8 mouse cellular contexts compared by ENCODE assay signal in genomic region chr14:50930377-50930753, GRCm38 (mm10). TPM values are rescaled to one million over a fixed set of nuclear protein-coding genes. Genes with fewer than 3 reads are reported as not detected.
DNase-seq lines count a peak whose midpoint lies in the region; ATAC-seq and TF ChIP-seq lines count a peak whose summit lies in the region.

No protein-coding gene starts in this region.

- under 1% methylated on average over 31 of the region's 38 CpGs for whole genome bisulfite sequencing in kidney, embryonic 15.5 days

- H3K27me3 ChIP-seq in erythroblast, embryonic 14.5 days (ENCODE audit: control insufficient read depth): no peaks in the 10 kb centered on the region
- no peaks in the 10 kb centered on the region for H3K27me3 ChIP-seq in kidney, embryonic 15.5 days

- TF ChIP-seq CTCF in layer of hippocampus, adult 2 months (conservative IDR thresholded peaks at IDR 0.05): no peak

- peaks cover 41% of the 10 kb centered on the region for H3K4me1 ChIP-seq in erythroblast, embryonic 14.5 days (ENCODE audit: control insufficient read depth)
- H3K4me1 ChIP-seq in kidney, embryonic 15.5 days: peaks cover 39% of the 10 kb centered on the region

- H3K4me2 ChIP-seq in kidney, embryonic 15.5 days: peak overlapping the region; percentile 84

- peaks cover 39% of the 10 kb centered on the region for H3K36me3 ChIP-seq in erythroblast, embryonic 14.5 days (ENCODE audit: control insufficient read depth)
- H3K36me3 ChIP-seq in kidney, embryonic 15.5 days: peaks cover 35% of the 10 kb centered on the region

- DNase-seq in layer of hippocampus, adult 2 months (ENCODE audit: low spot score in 2 of 2): peak in 1 of 2 experiments; percentile 53
- DNase-seq in layer of hippocampus, postnatal 36 days: no peak
- DNase-seq in MN1 (ENCODE audit: low spot score): peak; percentile 61
- DNase-seq in lung, postnatal 14 days: peak; percentile 54
- peak; percentile 45 for DNase-seq in right cerebral cortex, postnatal 4 days
- DNase-seq in adipocyte (ENCODE audit: low spot score): no peak

- peak overlapping the region; percentile 99 for H3K4me3 ChIP-seq in layer of hippocampus, adult 2 months
- peak overlapping the region; percentile 97 for H3K4me3 ChIP-seq in erythroblast, embryonic 14.5 days (replicated peaks)
- peak overlapping the region; percentile 100 for H3K4me3 ChIP-seq in kidney, embryonic 15.5 days (replicated peaks)

- H3K27ac ChIP-seq in layer of hippocampus, adult 2 months: peak overlapping the region; percentile 98
- peak overlapping the region; percentile 87 for H3K27ac ChIP-seq in kidney, embryonic 15.5 days

- no peaks in the 10 kb centered on the region for H3K9me3 ChIP-seq in erythroblast, embryonic 14.5 days (ENCODE audit: control insufficient read depth, low read length)
- no peaks in the 10 kb centered on the region for H3K9me3 ChIP-seq in kidney, embryonic 15.5 days (replicated peaks)

- peak overlapping the region; percentile 99 for H3K9ac ChIP-seq in kidney, embryonic 15.5 days

- peak; percentile 52 for ATAC-seq in kidney, embryonic 15.5 days (replicated peaks; ENCODE audit: low FRiP score)

RNA-seq across cellular contexts. Expression of gene Pip4p1, which starts 0.3 kb away (rescaled TPM):
- 10 to 100 TPM; 92.9 to 95.6 TPM for total RNA-seq in layer of hippocampus, adult 2 months (2021)
- total RNA-seq in layer of hippocampus, postnatal 36 days (2021): 100 to 1,000 TPM in 1 of 2 experiments, 10 to 100 TPM in 1; 89.8 to 103 TPM
- 6.3 and 8.9 TPM in 2 replicates for polyA plus RNA-seq in erythroblast, embryonic 14.5 days (2012)
- 49.5 and 53.9 TPM in 2 replicates for polyA plus RNA-seq in kidney, embryonic 15.5 days (2015; fragmentation: Nextera tagmentation; extraction: Ambion mirVana)

RNA-seq across cellular contexts. Expression of gene Pnp, which starts 0.5 kb away (rescaled TPM):
- total RNA-seq in layer of hippocampus, adult 2 months (2021): 10 to 100 TPM; 14.0 to 17.1 TPM
- 10 to 100 TPM; 12.8 to 13.2 TPM for total RNA-seq in layer of hippocampus, postnatal 36 days (2021)
- 0.20 and 0.22 TPM in 2 replicates for polyA plus RNA-seq in erythroblast, embryonic 14.5 days (2012)
- 74.3 and 78.6 TPM in 2 replicates for polyA plus RNA-seq in kidney, embryonic 15.5 days (2015; fragmentation: Nextera tagmentation; extraction: Ambion mirVana)

RNA-seq across cellular contexts. Expression of gene Apex1, which starts 5.6 kb away (rescaled TPM):
- 10 to 100 TPM; 70.3 to 73.4 TPM for total RNA-seq in layer of hippocampus, adult 2 months (2021)
- total RNA-seq in layer of hippocampus, postnatal 36 days (2021): 10 to 100 TPM; 67.9 to 72.3 TPM
- 3.3 and 3.7 TPM in 2 replicates for polyA plus RNA-seq in erythroblast, embryonic 14.5 days (2012)
- polyA plus RNA-seq in kidney, embryonic 15.5 days (2015; fragmentation: Nextera tagmentation; extraction: Ambion mirVana): 301 and 306 TPM in 2 replicates

RNA-seq across cellular contexts. Expression of gene Osgep, which starts 5.7 kb away (rescaled TPM):
- 10 to 100 TPM; 35.0 to 36.0 TPM for total RNA-seq in layer of hippocampus, adult 2 months (2021)
- total RNA-seq in layer of hippocampus, postnatal 36 days (2021): 10 to 100 TPM; 37.3 to 44.1 TPM
- polyA plus RNA-seq in erythroblast, embryonic 14.5 days (2012): 1.4 and 1.5 TPM in 2 replicates
- 166 and 173 TPM in 2 replicates for polyA plus RNA-seq in kidney, embryonic 15.5 days (2015; fragmentation: Nextera tagmentation; extraction: Ambion mirVana)

RNA-seq across cellular contexts. Expression of gene Gm49342, which starts 14.0 kb away (rescaled TPM):
- total RNA-seq in layer of hippocampus, adult 2 months (2021): 10 to 100 TPM in 1 of 2 experiments, 1 to 10 TPM in 1; 5.2 to 12.0 TPM
- total RNA-seq in layer of hippocampus, postnatal 36 days (2021): 10 to 100 TPM; 14.2 to 17.0 TPM
- not detected in 2 replicates for polyA plus RNA-seq in erythroblast, embryonic 14.5 days (2012)
- polyA plus RNA-seq in kidney, embryonic 15.5 days (2015; fragmentation: Nextera tagmentation; extraction: Ambion mirVana): not detected in 2 replicates

Comparison
In these comparisons a context has a peak if more than half of its experiments do, and no peak if none do; other contexts are left out.
1. DNase-seq: peak in MN1 (single experiment), lung, postnatal 14 days (single experiment) and right cerebral cortex, postnatal 4 days (single experiment); none in layer of hippocampus, postnatal 36 days (0 of 2) and adipocyte (single experiment).
2. Peak in every context shown above with its lines, with median percentiles within 50 percentile points of each other: H3K4me3 ChIP-seq.